Mouse (Mus musculus) urinary bladder, postnatal 14 days (tissue): ENCODE data around the gene Hnrnpul1.
A peak's percentile ranks its signal among the peaks of the same experiment; 100 is the strongest.
"Not testable (repeated sequence)": the region's sequence is repeated elsewhere in the genome, so short reads cannot be mapped to it uniquely, and the experiment has no call there.

ENCODE experiments used
- DNase-seq: peaks from one replicate; pipeline ENCODE4 v3.0.0; 2021; ENCODE audit warnings: low spot score

Gene Hnrnpul1

DNA sequence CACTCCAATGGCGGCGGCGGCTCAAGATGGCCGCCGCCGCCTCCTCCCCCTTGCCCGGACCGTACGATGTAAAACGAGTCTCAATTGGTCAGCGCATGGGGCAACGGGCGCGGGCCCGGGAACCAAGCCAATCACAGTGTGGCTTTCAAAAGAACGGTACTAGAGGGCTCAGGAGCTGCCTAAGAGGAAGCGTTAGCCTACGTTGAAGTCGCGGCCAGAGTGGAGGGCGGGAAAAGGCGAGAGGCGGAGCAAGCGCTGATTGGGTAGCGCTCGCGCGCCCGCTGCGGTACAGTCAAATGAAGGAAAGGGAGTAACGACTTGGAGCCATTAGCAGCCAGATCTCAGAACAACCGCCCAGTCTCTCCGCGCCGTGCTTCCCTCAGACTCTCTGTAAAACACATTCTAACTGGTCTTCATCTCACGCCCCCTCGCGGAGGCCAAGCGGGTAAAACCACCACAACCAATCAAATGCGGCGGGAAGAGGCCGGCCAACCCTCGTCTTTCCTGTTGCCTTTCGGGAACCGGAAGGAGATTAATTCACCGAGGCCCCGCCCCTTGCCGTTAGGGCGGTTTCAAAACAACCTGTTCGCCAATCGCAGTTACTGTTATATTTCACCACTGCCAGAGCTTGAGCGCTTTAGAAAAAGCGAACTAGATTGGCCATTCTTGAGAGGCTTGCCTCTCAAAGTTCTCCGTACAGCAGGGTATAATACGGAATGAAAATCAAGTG lies at the start of gene Hnrnpul1:
Hnrnpul1 (minus strand) TSS at position 20 of the 730 bp plus-strand sequence.
- peak; percentile 99 for DNase-seq

DNA sequence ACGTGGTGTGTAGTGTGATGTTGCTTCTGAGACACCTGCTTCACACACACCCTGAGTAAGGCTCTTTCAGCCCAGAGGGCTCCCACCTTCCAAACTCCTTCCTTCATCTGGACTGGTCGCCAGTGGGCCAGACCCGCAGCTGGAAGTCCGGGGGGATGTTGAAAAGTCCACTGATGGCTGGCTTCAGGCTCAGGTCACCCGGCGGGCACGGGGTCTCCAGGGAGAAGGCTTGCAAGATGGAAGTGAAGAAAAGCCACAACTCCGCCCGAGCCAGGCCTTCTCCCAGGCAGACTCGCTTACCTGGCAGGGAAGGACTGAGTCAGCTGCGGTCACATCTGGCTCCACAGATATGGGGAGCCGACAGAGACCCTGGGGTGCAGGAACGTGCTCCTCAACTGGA lies 48.9 kb upstream of the Hnrnpul1 start:
- DNase-seq = no peak

DNA sequence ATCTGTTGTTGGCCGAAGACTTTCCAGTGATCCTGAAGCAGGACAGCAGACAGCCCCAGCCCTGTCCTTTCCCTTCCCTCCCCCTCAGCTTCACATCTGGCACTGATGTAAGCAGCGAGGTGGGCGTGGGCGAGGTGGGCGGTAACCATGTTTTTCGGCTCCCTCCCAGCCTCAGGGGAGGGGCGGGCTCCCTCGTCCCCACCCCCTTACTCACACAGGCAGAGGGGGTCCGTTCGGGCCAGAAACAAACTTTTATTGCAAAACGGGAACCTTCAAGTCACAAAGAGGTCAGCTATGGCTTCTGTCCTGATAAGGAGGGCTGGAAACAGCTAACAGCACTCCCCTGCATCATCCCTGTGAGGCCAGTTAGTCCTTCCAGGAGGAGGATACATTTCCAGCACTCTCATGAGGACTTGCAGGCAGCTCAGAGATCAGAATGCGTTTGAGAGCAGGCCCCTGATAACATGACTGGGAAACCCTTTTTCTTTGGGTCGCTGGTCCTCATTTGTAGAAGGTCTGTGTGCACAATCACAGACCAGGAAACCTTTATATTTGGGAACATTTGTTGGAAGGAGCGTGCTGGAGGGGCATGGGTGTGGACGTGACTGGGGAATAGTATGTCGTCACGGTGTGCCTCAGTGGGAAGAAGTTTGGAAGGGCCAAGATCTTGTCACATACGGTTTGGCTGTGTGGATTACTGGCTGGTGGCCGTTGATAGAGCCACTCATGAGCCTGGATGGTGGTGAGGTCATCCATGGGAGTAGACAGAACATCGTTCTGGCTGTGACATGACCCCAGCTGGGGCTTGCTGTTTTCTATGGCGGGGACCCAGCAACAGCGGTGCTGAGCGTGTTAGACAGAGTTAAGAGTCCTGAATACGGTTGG lies 47.9 kb upstream of the Hnrnpul1 start:
- DNase-seq = peak; percentile 84

DNA sequence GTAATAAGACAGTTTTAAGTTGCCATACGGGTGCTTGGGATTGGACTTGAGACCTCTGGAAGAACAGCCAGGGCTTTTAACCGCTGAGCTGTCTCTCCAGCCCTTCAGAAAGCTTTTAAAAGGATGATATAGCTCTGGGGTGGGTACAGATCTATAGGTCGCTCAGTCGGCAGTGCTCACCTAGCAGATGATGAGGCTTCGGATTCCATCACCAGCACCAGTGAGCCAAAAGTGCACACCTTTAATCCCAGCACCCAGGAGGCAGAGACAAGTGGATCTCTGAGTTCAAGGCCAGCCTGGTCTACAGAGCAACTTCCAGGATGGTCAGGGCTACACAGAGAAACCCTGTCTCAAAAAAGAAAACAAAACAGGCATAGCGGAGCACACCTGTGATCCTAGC lies 46.5 kb upstream of the Hnrnpul1 start:
- DNase-seq = no peak

DNA sequence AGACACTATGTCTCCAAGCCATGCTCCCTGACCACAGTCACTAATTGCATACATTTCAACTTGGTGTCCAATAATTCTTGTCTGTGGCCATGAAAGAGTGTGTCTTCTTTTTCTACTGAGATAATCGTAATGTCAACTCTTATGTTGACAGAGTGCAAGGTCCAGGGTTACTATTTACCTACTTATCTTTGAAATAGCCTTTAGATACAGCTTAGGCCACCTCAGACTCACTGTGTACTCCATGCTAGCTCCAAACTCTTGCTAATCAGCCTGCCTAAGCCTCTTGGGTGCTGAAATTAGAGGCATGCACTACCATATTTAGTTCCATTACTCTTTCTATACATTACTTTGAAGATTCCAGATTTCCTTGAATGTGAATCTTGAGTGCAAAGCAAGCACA lies 44.8 kb upstream of the Hnrnpul1 start:
- DNase-seq = no peak

DNA sequence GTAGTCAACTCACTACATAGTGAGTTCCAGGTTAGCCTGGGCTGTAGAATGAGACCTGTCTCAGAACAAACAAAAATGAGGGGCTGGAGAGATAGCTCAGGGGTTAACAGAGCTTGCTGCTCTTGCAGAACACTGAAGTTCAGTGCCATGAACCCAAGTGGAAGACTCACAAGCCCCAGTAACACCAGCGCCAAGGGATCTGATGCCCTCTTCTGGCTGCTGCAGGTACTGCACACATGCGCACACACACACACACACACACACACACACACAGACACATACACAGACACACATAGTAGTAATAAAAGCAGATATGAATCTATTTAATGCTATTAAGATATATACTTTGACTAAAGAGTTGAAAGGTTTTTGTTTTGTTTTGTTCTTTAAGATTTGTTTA lies 44.0 kb upstream of the Hnrnpul1 start:
- DNase-seq = no peak

DNA sequence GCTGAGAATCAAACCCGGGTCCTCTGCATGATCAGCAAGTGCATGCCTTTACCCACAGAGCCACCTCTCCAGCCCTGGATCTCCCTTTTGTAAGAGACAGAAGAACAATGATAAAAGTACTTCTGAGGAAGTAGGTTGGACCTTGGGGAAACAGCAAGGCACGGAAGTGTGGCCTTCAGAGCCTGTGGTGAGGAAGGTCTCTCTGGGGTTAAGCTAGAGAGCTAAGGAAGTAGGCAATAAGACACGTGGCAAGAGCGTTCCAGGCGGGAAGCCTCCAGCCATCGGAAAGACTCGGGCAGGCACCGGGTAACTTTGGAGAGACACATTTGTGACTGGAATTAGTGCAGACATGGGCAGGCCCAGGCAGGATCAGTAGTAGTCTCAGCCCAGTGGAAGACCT lies 40.2 kb upstream of the Hnrnpul1 start:
- no peak for DNase-seq

DNA sequence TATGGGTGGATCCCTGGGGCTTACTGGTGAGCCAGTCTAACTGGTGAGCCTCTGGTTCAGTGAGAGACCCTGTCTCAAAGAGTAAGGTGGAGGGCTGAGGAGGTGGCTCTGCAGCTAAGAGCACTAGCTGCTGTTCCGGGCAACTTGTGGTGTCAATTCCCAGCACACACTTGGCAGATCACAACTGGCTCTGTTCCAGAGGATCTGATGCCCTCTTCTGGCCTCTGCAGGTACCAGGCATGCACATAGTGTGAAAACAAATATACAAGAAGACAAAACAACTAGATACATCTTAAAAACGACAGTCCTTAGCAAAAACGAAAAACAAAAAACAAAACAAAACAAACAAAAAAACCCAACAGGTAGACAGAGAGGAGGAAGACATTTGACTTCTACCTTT lies 39.1 kb upstream of the Hnrnpul1 start:
- DNase-seq = peak; percentile 57

DNA sequence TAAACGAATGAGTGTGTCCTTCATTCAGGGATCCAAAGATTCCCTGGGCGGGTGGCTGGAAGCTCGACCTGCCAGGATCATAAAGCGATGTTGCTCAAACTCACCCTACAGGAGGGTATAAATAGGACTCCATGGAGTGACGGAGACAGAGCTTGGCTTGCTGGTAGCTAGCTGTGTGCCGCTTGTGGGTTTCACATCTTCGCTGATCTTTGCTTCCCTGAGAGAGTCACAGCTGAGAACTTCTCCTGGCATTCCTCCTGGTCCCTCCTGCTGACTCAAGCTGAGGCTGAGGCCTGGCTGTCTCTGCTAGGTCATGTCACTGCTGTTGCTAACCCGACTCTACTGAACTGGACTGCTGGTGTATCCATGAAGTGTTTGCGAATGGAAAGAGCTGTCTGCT lies 38.4 kb upstream of the Hnrnpul1 start:
- not testable (repeated sequence) for DNase-seq

DNA sequence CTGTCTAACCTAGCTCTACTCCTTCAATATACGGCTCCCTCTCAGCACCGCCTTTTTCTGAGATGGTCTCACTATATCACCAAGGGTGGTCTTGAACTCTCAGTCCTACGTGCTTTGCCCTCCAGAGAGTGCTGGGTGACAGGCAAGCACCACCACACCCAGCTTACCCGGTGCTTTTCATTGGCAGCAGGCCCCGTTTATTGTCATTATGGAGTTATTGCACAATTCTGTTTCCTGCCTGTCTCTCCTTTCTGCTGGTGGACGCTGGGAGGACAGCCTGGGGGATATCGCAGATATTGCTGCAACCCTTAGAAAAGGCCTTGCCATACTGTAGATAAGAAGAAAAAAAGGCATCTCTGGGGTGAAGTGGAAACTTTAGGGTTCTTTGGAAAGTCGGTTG lies 36.1 kb upstream of the Hnrnpul1 start:
- peak; percentile 53 for DNase-seq

DNA sequence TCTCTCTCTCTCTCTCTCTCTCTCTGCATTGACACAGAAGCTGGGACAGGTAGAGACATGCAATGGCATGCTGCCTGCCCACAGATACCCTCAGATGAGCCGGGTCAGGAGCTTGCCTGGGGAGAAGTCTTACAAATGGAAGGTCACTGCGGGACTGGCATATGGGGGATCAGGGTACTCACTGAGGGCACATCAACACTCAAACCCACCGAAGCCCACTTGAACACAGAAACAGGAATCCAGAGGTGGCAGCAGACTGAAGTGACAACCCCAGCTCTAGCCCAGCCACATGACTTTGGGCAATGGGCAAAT lies 34.5 kb upstream of the Hnrnpul1 start:
- DNase-seq = peak; percentile 56

DNA sequence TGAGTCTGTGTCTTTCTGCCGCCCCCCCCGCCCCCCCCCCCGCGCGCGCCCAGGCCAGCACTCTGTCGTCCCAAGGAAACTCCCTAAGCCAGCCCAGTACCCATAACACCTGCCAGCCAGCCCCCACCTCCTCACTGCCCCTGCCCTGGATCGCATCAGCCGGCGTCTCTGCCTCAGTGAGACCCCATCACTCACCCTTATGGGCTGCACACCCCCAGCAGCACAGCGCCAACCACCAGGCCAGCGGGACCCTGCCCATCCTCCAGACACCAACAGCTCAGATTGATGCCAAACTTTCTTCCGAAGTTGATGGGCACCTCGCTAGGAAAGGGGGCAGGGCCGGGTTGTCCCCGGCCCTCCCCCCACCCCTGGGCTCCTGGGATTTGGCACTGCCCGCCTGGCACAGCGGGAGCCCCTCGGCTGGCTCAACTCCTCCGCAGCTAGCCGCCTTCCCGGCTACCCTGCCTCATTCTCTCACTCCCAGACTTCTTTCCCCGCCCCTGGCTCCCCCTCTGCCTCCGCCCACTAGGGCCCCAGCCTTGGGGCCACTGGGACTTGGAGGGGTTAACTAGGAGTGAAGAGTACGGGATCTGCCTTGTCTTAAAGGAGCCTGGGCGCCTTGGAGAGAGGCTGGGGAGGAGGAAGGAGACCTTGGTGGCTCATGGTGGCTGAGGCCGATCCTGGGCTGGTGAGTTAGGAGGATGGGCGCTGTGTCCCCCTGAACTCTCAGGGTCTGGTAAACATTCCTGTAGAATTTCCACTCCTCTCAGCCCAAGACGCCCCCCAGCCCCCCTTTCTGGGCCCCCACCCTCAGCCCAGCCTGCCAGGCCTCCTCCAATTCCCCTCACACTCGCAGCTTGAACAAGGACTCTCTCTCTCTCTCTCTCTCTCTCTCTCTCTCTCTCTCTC lies 33.9 kb upstream of the Hnrnpul1 start, which contains the start of gene Axl:
Axl (minus strand) TSS at position 486 of the 909 bp plus-strand sequence.
- DNase-seq = peak; percentile 80

DNA sequence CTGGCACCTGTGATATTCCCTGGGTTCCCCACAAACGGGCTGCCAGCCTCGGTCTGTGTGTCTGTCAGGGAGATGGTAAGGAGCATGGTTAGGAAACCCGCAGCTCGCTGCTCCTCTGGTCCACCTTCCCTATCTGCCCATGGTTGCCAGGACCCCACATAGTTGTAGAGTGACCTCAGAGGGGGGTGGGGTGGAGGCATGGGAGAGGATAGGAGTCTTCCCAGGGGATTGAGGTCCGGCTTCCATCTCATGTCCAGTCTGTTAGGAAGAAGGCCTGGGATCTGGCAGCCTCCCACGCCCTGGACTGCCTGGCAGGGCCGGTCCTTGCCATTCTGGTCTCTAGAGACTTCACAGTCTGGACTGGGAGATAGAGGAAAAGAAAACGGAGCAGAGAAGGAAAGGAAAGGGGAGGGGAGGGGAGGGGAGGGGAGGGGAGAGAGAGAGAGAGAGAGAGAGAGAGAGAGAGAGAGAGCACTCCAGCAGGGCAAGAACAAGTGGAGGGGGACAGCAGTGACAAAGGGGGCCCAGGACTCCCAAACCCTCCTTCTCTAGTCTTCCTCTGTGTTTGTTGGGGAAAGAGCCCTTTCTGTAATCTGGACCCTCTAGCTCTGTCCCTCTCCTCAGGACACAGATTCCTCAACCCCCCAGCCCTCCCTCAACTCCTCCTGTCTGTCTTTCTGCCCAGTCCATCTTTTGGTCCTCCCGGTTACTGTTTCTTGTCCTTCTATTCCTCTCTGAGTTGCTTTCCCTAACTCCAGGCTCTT lies 33.1 kb upstream of the Hnrnpul1 start:
- DNase-seq = peak; percentile 38

DNA sequence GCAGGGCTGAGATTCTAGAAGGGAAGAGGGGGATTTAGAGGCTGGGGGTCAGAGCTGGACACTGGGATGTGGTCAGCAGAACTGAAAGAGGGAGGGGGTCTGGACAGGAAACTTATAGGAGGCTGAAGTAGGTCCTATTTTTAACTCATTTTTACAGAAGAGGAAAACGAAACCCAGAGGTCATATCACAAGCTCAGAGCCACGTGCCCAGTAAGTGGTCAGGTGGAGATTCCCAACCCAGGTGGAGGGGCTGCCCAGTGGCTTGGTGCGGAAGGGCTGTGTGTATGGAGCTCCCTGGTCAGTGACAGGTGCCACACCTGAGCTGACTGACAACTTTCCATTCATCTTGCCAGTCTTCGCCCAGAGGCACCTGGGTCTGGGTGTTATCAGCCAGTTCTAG lies 32.4 kb upstream of the Hnrnpul1 start:
- DNase-seq = no peak

DNA sequence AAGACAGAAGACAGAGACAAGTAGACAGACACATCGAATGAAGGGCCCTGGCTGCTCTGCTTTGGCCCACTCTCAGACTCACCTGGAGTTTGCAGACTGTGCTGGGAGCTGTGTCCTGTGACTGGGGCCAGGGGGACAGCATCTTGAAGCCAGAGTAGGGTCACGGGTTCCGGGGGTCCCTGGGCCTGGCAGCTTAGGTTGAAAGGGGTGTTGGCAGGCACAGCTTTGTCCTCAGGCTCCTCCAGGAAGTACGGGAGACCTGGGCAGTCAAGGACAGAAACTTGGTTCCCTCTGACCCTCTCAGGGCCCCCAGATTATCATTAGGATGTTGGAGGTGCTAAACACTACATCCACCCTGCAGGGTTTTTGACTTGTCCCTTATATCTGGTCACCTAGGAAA lies 31.2 kb upstream of the Hnrnpul1 start:
- no peak for DNase-seq

DNA sequence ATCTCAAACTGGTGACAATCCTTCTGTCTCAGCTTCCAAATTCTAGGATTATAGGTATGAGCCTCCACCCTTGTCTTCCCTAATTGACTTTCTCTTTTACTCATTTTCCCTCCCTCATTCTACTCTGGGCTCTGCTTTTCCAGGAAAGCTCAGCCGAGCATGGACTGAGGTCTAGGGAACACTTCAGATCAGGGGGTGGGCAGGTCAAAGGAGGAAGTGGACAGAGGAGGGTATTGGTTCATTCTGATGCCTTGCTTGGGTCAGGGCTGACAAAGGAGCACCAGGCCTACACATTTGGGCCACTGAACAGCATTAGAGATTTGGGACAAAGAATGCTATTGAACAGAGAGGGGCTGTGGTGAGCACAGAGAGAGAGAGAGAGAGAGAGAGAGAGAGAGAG lies 30.3 kb upstream of the Hnrnpul1 start:
- DNase-seq = no peak

DNA sequence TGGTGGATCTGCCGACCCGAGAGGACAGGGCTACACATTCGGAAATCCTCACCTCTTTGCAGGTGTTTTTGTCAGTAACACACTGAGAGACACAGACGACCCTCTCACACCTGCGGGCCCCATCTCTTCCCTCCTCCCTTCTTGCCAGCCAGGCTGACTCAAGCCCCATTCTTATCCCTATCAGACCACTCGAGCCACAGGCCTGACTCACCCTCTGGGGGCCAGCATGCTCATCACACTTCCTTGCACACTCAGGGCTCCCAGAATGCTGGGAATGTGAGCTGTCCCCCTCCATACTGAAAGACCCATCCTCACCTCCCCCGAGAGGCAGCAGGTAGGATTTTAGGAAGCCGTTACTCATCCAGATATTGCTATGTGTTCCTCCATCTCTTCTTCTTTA lies 29.2 kb upstream of the Hnrnpul1 start:
- no peak for DNase-seq

DNA sequence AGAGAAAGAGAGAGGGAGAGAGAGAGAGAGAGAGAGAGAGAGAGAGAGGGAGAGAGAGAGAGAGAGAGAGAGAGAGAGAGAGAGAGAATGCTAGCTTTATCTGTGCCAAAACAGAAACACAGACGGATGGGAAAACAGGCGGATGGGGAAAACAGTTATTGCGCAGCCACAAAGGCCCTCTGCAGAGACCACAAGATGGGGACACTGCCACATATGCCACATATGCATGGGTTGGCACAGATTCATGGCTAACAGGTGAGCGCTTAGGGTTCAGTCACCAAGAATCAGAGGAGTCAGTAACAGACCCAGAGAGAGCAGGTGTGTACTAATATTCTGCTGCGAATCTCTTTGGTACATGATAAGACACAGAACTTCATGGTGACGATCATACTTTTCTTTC lies 28.2 kb upstream of the Hnrnpul1 start:
- DNase-seq = no peak

DNA sequence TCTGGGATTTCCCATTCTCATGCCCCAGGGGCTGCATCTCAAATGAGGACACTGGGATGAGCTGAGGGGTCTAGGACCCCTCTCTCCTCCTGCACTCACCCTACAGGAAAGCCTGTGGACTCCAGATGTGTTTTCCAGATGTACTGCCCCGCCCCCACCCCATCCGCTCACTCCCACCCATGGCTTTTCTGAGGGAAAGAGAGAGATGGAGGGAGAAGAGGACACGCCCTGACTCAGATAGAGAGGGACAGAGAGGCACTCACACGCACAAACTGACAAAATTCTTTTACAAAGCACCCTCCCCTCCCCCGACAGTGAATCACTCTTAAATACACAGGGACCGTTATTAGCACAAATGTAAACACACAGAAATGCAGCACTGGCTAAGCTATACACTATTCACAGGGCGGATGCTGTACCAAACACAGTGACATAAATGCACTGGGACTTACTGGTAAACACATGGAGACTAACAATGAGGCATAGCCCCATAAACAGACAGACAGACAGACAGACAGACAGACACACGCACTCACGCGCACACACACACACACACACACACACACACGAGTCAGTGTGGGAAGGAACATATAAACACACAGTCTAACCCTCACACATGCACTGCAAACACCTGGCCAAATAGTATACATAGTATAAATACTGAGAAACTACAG lies 27.5 kb upstream of the Hnrnpul1 start:
- DNase-seq = peak; percentile 57

DNA sequence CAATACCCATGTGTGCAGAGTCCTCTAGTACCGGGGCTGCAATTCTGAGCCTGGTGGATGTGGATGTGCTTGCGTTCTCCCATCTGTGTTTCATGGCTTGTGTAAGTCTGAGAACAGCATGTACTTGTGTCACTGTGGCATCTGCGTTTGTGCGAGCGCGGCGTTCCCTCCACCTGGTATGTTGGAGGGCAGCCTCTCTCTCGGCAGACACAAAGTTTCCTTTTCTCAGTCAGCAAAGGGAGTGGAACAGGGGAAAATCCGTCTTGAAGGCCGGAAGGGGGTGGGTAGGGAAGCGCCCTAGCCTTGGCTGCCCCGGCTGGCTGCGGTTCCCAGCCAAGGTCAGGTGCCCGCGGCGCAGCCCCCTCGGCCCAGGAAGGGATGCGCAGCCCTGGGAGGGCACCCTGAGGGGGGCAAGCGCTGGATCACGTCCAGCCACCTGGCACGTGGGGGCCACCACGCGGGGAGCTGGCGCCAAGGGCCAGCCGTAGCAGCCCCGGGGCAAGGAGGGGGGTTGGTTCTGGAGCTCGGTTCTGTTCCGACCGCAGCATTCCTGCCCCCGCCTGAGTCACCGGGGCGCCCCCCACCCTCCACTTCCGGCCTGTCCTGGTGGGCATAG lies 26.9 kb upstream of the Hnrnpul1 start:
- peak; percentile 44 for DNase-seq

DNA sequence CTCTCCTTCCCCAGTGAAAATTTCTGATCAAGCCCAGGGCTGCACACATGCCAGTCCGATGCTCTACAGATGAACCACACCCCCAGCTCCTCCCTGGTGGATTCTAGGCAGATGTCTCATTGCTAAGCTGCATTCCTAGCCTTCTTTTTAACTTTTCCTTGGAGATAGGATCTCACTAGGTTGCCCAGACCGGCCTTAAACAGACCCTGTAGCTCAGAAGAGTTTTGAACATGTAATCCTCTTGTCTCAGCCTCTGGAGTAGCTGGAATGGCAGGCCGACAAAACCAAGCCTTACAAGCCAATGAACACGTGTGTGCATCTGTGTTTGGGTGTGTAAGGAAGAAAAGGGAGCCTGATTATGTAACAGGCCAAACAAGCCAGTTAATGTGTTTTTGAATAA lies 26.2 kb upstream of the Hnrnpul1 start:
- DNase-seq = peak; percentile 43
